Mouse (Mus musculus): Measurements from ENCODE around the gene Col6a3. TPM values are rescaled to one million over a fixed set of nuclear protein-coding genes. Genes with fewer than 3 reads are reported as not detected.

The Col6a3 gene
- total RNA-seq, 2 experiments from 2014 or later = 3.4 to 4.3 TPM

DNA sequence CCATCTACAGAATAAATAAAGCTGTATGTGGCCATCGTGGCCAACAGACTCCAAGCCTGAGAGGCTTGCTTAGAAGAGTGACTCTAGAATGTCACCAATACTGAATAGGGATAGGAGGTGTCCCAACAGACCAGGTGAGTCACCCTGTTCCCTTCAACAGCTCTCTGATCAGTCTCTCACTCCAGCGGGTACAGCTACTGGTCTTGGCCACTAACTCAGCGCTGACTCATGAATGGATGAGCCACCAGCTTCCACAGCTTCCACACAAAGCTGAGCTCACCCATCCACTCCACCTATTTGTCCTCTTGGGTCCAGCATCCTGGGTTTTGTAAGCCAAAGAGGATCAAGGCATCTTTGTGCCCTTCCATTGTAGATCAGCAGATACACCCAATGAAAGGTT lies 114.3 kb downstream of the Col6a3 start:
- DNase-seq (ENCODE audit: low spot score in 2 of 2) = no peak

DNA sequence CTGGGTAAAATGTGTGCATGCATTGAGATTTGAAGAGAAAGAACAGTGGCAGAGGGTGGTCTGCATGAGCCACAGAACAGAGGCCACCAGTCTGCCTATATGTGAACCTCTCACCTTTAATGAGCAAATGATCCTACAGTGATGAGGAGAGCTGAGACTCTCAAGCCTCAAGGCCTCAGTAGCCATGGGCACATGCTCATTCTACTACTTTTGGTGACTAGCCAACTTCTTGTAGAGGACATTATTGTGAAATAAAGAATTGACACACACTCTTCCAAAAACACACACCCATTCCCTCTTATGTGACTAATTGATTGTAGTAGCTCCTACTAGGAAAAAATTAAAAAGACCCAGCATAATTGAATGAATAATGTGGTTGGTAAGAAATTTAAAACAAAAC lies 120.0 kb downstream of the Col6a3 start:
- DNase-seq (ENCODE audit: low spot score in 2 of 2) = no peak

DNA sequence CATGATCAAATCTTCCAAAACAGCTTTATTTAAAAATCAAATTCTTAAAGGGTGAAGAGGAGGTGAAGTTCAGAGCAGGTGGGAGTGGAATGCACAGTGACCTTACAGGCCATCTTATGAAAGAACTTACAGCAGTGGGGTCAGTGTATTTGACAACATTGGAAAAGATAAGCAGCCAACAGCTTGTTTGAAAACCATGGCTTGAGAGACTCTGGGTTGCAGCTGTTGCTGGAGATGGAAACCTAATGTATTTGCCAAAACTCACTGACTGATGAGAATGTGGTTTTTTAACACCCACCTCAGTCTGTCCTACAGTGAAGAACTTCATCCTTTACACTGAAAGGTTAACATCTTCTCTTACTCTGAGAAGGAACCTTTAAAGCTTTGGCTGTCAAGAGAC lies 120.4 kb downstream of the Col6a3 start:
- DNase-seq (ENCODE audit: low spot score in 2 of 2) = no peak

DNA sequence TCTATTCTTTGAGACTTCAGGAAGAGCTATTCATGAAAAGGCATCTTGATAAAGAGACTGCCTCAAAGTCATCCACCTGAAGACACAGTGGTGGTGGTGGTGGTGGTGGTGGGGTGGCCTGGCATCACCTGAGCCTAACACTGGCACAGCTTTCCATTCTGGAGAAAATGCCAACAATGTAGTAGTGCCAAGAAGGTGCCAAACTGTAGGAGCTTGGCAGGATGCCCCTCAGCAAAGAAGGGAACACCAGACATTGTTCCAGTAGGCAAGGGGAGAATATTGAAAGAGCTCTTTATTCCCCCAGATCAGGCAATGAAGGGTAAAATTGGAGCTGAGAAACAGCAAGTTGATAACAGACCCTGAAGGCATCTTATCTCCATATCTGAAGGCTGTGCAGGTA lies 121.8 kb downstream of the Col6a3 start:
- DNase-seq (ENCODE audit: low spot score in 2 of 2) = no peak

DNA sequence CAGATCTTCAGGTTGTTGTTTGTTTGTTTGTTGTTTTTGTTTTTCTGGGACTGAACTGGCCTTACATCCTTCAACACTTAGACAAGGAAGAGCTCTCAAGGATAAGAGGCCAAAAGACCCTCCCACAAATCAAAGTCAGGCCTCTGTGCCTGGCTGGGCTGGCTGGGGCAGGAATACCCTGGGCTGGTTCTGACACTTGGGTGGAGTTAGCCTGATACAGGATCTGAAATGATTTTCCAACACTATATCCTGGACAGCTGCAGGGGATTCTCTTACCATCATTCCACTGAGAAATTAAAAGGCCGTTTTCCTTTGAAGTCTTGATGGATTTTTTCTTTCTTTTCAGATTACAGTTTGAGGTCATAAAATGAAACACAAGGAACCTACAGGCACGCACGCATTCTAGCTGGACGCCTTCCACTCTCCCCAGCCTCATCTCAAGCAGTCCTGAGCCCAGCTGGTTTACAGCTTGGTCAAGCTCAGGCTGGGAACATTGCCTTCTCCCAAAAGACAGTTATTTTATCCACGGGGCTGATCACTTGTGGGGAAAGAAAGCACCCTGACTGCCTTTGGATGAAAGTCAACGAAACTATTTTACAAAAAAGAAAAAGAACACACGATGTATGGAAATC lies 123.0 kb downstream of the Col6a3 start:
- no peak for DNase-seq (ENCODE audit: low spot score in 2 of 2)

DNA sequence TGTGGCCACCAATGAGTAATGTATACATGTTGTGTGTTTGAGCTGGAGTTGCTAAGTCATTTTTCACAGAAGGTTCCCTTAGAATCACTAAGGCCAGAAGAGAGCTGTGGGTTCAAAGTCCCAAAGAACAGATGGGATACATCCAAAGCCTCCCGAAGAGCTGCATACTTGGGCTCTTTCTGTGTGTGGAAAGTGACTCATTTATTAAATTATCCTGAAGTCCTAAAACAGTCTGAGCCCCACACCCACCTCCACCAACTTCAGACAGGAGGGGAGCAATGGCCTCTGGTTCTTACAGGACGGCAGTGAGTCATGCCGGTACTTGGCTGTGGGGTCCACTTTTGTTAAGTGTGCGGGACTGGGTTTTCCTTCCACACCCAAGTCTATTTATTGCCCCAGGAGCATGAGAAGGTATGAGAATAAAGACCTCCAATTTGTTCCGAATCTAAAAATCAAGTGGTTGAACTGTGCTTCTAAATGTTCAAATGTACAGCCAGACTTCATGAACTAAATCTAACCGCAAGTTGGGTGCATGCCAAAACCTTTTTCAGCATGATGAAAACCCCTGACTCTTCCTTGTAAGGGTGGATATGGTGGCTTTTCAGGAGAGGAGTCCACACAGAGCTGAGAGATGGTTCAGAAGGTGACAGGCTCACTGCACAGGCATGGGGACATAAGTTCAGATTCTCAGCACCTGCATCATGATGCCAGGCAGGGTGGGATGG lies 124.8 kb downstream of the Col6a3 start:
- DNase-seq (ENCODE audit: low spot score in 2 of 2) = no peak

DNA sequence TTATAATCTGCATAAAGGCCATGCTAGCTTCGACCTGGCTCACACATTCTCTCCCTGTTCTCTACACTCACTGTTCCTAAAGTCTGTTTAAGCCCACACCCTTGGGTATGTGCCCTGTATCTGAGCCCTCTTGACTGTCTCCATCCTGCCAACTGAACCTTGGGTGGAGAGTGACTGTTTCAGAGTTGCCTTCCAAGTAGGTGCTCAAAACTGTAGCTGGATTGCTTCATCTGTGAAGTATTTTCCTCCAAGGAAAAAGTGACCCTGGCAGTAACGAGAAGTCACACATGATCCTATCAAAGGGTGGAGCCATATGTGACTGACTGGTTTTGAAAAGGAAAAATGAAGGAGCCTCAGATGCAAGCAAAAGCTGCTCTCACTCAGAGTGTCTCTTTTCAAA lies 127.5 kb downstream of the Col6a3 start:
- no peak for DNase-seq (ENCODE audit: low spot score in 2 of 2)

Other genes with a start within 250 kb of the Col6a3 start
- gene Cops8, start 241.0 kb downstream of the Col6a3 start, total RNA-seq (2021) = 100 to 1,000 TPM; 122 TPM
- 1 to 10 TPM; 2.7 to 2.8 TPM for gene Mlph, start 71.1 kb upstream of the Col6a3 start, total RNA-seq (2021)
- not detected for gene Prlh, start 109.1 kb upstream of the Col6a3 start, total RNA-seq (2021)
- not detected for gene Rab17, start 125.7 kb upstream of the Col6a3 start, total RNA-seq (2021)
- gene Lrrfip1, start 154.8 kb upstream of the Col6a3 start, total RNA-seq (2021) = 10 to 100 TPM; 68.3 to 69.9 TPM